Mouse (Mus musculus) layer of hippocampus, adult 9-11 months (tissue): ENCODE measurements around the gene Rps12.

ENCODE experiments used
- DNase-seq: peaks from one replicate; pipeline ENCODE4 v3.0.0; 2022

Gene Rps12

GRCm38 (mm10) chr10:23784121-23784520 lies 3.0 kb downstream of the Rps12 start:
- no peak for DNase-seq

GRCm38 (mm10) chr10:23783493-23783884 lies 3.6 kb downstream of the Rps12 start:
- DNase-seq = no peak

DNA sequence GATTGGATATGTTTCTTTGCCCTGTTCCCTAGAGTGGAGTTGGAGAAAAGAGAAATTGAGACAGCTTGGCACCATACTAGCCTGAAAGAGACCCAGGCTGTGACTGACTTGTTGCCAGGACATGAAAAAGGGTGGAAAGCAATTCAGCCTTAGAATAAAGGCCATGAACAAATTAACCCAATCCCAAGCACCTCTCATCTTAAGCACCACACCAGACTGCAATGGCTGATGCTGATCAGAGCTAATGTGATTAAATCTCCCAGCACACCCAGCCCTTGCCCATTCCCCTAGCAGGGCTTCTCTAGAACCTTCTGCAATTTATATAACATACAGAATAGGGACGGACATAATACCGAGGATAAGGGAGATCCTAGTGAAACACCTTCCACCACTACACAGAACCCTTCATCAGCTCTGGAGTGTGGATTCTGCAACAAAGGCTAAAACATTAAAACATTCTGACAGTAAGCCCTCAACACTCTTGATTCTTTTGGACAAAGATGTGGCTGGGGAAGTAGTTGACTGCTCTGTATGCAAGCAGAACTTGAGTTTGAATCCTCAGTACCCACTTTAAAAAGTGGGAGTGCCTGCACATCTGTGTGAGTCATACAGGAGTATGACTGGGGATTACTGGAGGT lies 4.1 kb downstream of the Rps12 start:
- no peak for DNase-seq

DNA sequence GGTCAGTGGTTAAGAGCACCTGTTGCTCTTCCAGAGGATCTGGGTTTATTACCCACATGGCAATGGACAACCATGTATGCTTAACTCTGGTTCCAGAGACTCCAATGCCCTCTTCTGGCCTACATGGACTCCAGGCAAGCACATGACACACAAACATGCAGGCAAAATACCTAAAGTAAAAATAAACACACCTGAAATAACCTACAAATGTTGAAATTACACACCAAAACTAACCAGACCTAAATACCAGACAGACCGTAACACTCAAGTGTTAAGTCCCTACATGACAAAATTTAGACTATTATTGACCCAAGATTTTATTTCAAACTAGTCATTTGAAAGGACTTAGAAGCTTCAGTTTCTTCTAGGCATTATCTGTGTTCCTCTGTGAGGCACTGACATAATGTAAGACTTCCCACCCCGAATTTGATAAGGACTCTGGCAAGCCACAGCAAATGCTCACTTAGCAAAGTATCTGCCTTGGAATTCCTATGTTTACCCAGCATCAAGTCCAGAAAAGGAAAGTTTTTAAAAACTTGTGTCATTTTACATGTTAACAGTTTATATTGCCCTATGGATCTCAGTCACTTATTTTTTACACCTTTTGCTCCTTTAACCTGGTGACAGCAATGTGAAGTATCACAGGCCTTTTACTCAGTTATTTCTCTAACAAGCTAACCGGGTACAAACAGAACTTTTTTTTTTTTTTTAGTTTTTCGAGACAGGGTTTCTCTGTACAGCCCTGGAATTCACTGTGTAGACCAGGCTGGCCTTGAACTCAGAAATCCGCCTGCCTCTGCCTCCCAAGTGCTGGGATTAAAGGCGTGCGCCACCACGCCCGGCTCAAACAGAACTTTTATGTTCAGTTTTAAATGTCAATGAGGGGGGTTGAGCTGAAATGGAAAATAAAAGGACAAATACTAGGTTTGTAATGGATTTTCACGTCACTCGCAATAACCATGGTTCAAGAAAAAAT lies 5.0 kb downstream of the Rps12 start:
- DNase-seq = no peak

DNA sequence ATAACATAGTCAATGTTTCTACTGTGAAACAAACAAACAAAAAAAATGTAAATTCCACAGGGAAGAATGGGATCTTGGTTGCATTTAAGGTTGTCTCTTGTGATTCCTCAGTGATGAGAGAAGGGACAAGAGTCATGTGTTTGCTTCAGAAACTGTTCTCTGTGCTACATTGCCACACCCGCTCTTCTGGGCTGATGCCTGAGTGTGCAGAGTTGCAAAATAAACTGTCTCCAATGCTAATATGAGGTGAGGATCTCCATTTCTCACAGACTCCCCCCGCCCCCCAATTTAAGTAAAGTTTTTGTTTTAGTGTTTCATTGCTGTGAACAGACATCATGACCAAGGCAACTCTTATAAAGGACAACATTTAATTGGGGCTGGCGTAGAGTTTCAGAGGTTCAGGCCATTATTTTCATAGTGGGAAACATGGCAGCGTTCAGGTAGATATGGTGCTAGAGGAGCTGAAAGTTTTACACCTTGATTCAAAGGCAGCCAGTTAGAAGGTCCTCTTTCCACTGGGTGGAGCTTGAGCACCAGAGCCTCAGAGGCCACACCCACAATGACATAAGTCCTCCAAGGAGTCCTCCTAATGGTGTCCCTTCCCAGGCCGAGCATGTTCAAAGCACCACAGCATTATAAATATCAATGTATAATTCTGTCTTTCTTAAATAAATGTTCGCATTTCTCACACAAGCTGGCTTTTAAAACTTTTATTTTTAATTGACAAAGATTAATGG lies 6.4 kb downstream of the Rps12 start:
- no peak for DNase-seq

- DNase-seq = no peak
Observed at GRCm38 (mm10) chr10:23777288-23777945, 9.7 kb downstream of the Rps12 start.

GRCm38 (mm10) chr10:23754166-23754565 lies 32.9 kb downstream of the Rps12 start:
- no peak for DNase-seq
